Mouse (Mus musculus): ENCODE results near the gene Txnip. TPM values are rescaled to one million over a fixed set of nuclear protein-coding genes. Genes with fewer than 3 reads are reported as not detected.

Txnip gene
- polyA plus RNA-seq, 1 experiment, result 42.6 TPM

- H3K36me3 ChIP-seq (ENCODE audit: control insufficient read depth, insufficient read depth), result peaks cover 4% of the 10 kb centered on the region
- no peak overlapping the region for H3K4me3 ChIP-seq
- no peaks in the 10 kb centered on the region for H3K79me2 ChIP-seq (ENCODE audit: control insufficient read depth, insufficient read depth)
- H3K27me3 ChIP-seq (ENCODE audit: control insufficient read depth, insufficient read depth, insufficient read length), result no peaks in the 10 kb centered on the region
- no peak overlapping the region for H3ac ChIP-seq (ENCODE audit: control insufficient read depth, insufficient read length)
- H3K4me2 ChIP-seq (ENCODE audit: low read depth), result no peak overlapping the region
- TF ChIP-seq USF1 (IDR thresholded peaks at IDR 0.05; ENCODE audit: low read depth), result no peak
Measured at GRCm38 (mm10) chr3:96581771-96582515, 24.2 kb downstream of the Txnip start.

GRCm38 (mm10) chr3:96583386-96583785 lies 25.6 kb downstream of the Txnip start:
- Histone ChIP-seq H3K27me3 (ENCODE audit: control insufficient read depth, insufficient read depth, insufficient read length) (no peaks in the 10 kb centered on the region), H3K79me2 (ENCODE audit: control insufficient read depth, insufficient read depth) (no peaks in the 10 kb centered on the region), H3K4me3 (no peak overlapping the region), H3K4me2 (ENCODE audit: low read depth) (no peak overlapping the region), H3K36me3 (ENCODE audit: control insufficient read depth, insufficient read depth) (peaks cover 4% of the 10 kb centered on the region), H3ac (ENCODE audit: control insufficient read depth, insufficient read length) (no peak overlapping the region)
- TF ChIP-seq USF1 (IDR thresholded peaks at IDR 0.05; ENCODE audit: low read depth) (no peak), MAX (IDR thresholded peaks at IDR 0.05; ENCODE audit: low read depth) (no peak), POLR2AphosphoS2 (IDR thresholded peaks at IDR 0.05; ENCODE audit: insufficient read length, low read depth) (no peak), CEBPB (IDR thresholded peaks at IDR 0.05; ENCODE audit: insufficient read depth, poor library complexity, severe bottlenecking) (no peak), MYOD1 (IDR thresholded peaks at IDR 0.05; ENCODE audit: control insufficient read depth in 1 of 3, insufficient read length in 2 of 3, low read depth in 2 of 3) (no peak), REST (IDR thresholded peaks at IDR 0.05; ENCODE audit: insufficient read depth, insufficient read length) (no peak), E2F4 (IDR thresholded peaks at IDR 0.05; ENCODE audit: insufficient read depth) (no peak), TCF12 (IDR thresholded peaks at IDR 0.05; ENCODE audit: insufficient read depth, poor library complexity, severe bottlenecking) (no peak), POLR2A (IDR thresholded peaks at IDR 0.05; ENCODE audit: insufficient read length, low read depth) (no peak)

GRCm38 (mm10) chr3:96590657-96591056 lies 32.9 kb downstream of the Txnip start:
- no peak overlapping the region for H3ac ChIP-seq (ENCODE audit: control insufficient read depth, insufficient read length)
- no peaks in the 10 kb centered on the region for H3K36me3 ChIP-seq (ENCODE audit: control insufficient read depth, insufficient read depth)
- H3K79me2 ChIP-seq (ENCODE audit: control insufficient read depth, insufficient read depth), result peaks cover 8% of the 10 kb centered on the region
- no peaks in the 10 kb centered on the region for H3K27me3 ChIP-seq (ENCODE audit: control insufficient read depth, insufficient read depth, insufficient read length)
- TF ChIP-seq REST (IDR thresholded peaks at IDR 0.05; ENCODE audit: insufficient read depth, insufficient read length) (no peak), POLR2A (IDR thresholded peaks at IDR 0.05; ENCODE audit: insufficient read length, low read depth) (no peak), MYOG (IDR thresholded peaks at IDR 0.05; ENCODE audit: control insufficient read depth in 1 of 3, insufficient read depth in 1 of 3, insufficient read length in 2 of 3, low read depth in 2 of 3) (no peak), TCF3 (IDR thresholded peaks at IDR 0.05; ENCODE audit: insufficient read length, low read depth) (no peak), MYOD1 (IDR thresholded peaks at IDR 0.05; ENCODE audit: control insufficient read depth in 1 of 3, insufficient read length in 2 of 3, low read depth in 2 of 3) (no peak), USF1 (IDR thresholded peaks at IDR 0.05; ENCODE audit: low read depth) (no peak), SRF (IDR thresholded peaks at IDR 0.05; ENCODE audit: control insufficient read depth, insufficient read length, low read depth) (no peak), E2F4 (IDR thresholded peaks at IDR 0.05; ENCODE audit: insufficient read depth) (no peak), TCF12 (IDR thresholded peaks at IDR 0.05; ENCODE audit: insufficient read depth, poor library complexity, severe bottlenecking) (no peak), MAX (IDR thresholded peaks at IDR 0.05; ENCODE audit: low read depth) (no peak), POLR2AphosphoS2 (IDR thresholded peaks at IDR 0.05; ENCODE audit: insufficient read length, low read depth) (no peak), CEBPB (IDR thresholded peaks at IDR 0.05; ENCODE audit: insufficient read depth, poor library complexity, severe bottlenecking) (no peak)
- H3K4me3 ChIP-seq, result no peak overlapping the region
- H3K4me2 ChIP-seq (ENCODE audit: low read depth), result no peak overlapping the region

- Histone ChIP-seq H3K79me2 (ENCODE audit: control insufficient read depth, insufficient read depth) (peaks cover 8% of the 10 kb centered on the region), H3ac (ENCODE audit: control insufficient read depth, insufficient read length) (peak overlapping the region; percentile 13), H3K36me3 (ENCODE audit: control insufficient read depth, insufficient read depth) (no peaks in the 10 kb centered on the region), H3K4me2 (ENCODE audit: low read depth) (peak overlapping the region; percentile 94), H3K27me3 (ENCODE audit: control insufficient read depth, insufficient read depth, insufficient read length) (no peaks in the 10 kb centered on the region), H3K4me3 (peak overlapping the region; percentile 79)
- TF ChIP-seq REST (IDR thresholded peaks at IDR 0.05; ENCODE audit: insufficient read depth, insufficient read length) (no peak), POLR2AphosphoS2 (IDR thresholded peaks at IDR 0.05; ENCODE audit: insufficient read length, low read depth) (no peak), CEBPB (IDR thresholded peaks at IDR 0.05; ENCODE audit: insufficient read depth, poor library complexity, severe bottlenecking) (0 out of 2 replicates have a peak, but pooled peaks have one; percentile 43)
Measured at GRCm38 (mm10) chr3:96593374-96593773, 35.6 kb downstream of the Txnip start.

- Histone ChIP-seq H3K27me3 (ENCODE audit: control insufficient read depth, insufficient read depth, insufficient read length) (no peaks in the 10 kb centered on the region), H3K4me3 (peak within 1 kb of the TSS; percentile 79), H3K4me2 (ENCODE audit: low read depth) (peak within 1 kb of the TSS; percentile 94), H3K36me3 (ENCODE audit: control insufficient read depth, insufficient read depth) (no peaks in the 10 kb centered on the region), H3K79me2 (ENCODE audit: control insufficient read depth, insufficient read depth) (peaks cover 8% of the 10 kb centered on the region), H3ac (ENCODE audit: control insufficient read depth, insufficient read length) (peak within 1 kb of the TSS; percentile 13)
- TF ChIP-seq TCF3 (IDR thresholded peaks at IDR 0.05; ENCODE audit: insufficient read length, low read depth), result no peak
- no peak for TF ChIP-seq USF1 (IDR thresholded peaks at IDR 0.05; ENCODE audit: low read depth)
- TF ChIP-seq SRF (IDR thresholded peaks at IDR 0.05; ENCODE audit: control insufficient read depth, insufficient read length, low read depth), result no peak
- TF ChIP-seq POLR2AphosphoS2 (IDR thresholded peaks at IDR 0.05; ENCODE audit: insufficient read length, low read depth), result peak; percentile 85
- TF ChIP-seq E2F4 (IDR thresholded peaks at IDR 0.05; ENCODE audit: insufficient read depth), result no peak
- TF ChIP-seq POLR2A (IDR thresholded peaks at IDR 0.05; ENCODE audit: insufficient read length, low read depth), result peak; percentile 73
Measured at GRCm38 (mm10) chr3:96593790-96594560, 36.2 kb downstream of the Txnip start, which contains the start of gene Polr3gl. Gene Polr3gl (minus strand): TSS chr3:96594181.

Data from myocyte (in vitro differentiated cells).